Mouse (Mus musculus) limb, embryonic 13.5 days (tissue): ENCODE measurements at regions not wholly inside any gene's neighbourhood (a gene's known extent, or its start where the extent isn't known, plus 50 kb on each side); places are given as distances from the start of the nearest gene placed in this dataset.

Source experiments
- ATAC-seq: fragments of 200-750 bp; cut with Nextera tagmentation; 2 replicates; pipeline ENCODE4 v1.8.0; 2017; ENCODE audit warnings: low read depth, moderate number of reproducible peaks, moderate TSS enrichment; ENCODE audit not compliant: low FRiP score
- H3K27ac ChIP-seq: fragments of 300-500 bp; sonication (generic); 2 replicates; pipeline ENCODE4 v1.5.1; 2015; ENCODE audit warnings: inconsistent platforms, mild to moderate bottlenecking, moderate library complexity
- H3K27me3 ChIP-seq: fragments of 300-500 bp; sonication (generic); 2 replicates; pipeline ENCODE4 v1.6.1; 2015; ENCODE audit warnings: mild to moderate bottlenecking, inconsistent platforms
- H3K36me3 ChIP-seq: fragments of 300-500 bp; sonication (generic); 2 replicates; pipeline ENCODE4 v1.6.1; 2015; ENCODE audit warnings: inconsistent platforms, mild to moderate bottlenecking, moderate library complexity
- H3K4me1 ChIP-seq: fragments of 300-500 bp; sonication (generic); 2 replicates; pipeline ENCODE4 v1.6.1; 2015; ENCODE audit warnings: inconsistent platforms
- H3K4me2 ChIP-seq: fragments of 300-500 bp; sonication (generic); replicated peaks from 2 replicates; pipeline ENCODE4 v1.6.1; 2015; ENCODE audit warnings: inconsistent platforms, mild to moderate bottlenecking, moderate library complexity
- H3K4me3 ChIP-seq: fragments of 300-500 bp; sonication (generic); 2 replicates; pipeline ENCODE4 v1.5.1; 2015; ENCODE audit warnings: moderate library complexity, mild to moderate bottlenecking, inconsistent platforms
- H3K9ac ChIP-seq: fragments of 300-500 bp; sonication (generic); 2 replicates; pipeline ENCODE4 v1.6.1; 2015; ENCODE audit warnings: mild to moderate bottlenecking, inconsistent platforms
- H3K9me3 ChIP-seq: fragments of 300-500 bp; sonication (generic); 2 replicates; pipeline ENCODE4 v1.6.1; 2016; ENCODE audit warnings: inconsistent platforms
- WGBS: fragments of 180-500 bp; shearing (Covaris S2); methylation state at CpG from one replicate; pipeline ENCODE4 v1.1.7; 2015; 5-methylcytosine and 5-hydroxymethylcytosine counted together

GRCm38 (mm10) chr2:103143985-103144384 is 70.5 kb downstream of the Apip start:
- 34% methylated on average over 4 of the region's 4 CpGs for WGBS
- H3K27me3 ChIP-seq = no peaks in the 10 kb centered on the region
- H3K9me3 ChIP-seq = no peaks in the 10 kb centered on the region
- no peak for ATAC-seq
- no peak overlapping the region for H3K4me3 ChIP-seq
- no peak overlapping the region; the same call in 1 of the 2 replicates for H3K27ac ChIP-seq
- H3K9ac ChIP-seq = no peak overlapping the region
- no peaks in the 10 kb centered on the region for H3K36me3 ChIP-seq
- H3K4me2 ChIP-seq = no peak overlapping the region
- peaks cover 13% of the 10 kb centered on the region; the same call in 1 of the 2 replicates for H3K4me1 ChIP-seq

GRCm38 (mm10) chr2:103144420-103144819 is 70.9 kb downstream of the Apip start:
- no peaks in the 10 kb centered on the region for H3K27me3 ChIP-seq
- ATAC-seq = peak; percentile 57; the same call in 1 of the 2 replicates
- WGBS = 53% methylated on average over 7 of the region's 7 CpGs
- H3K9ac ChIP-seq = no peak overlapping the region
- H3K4me3 ChIP-seq = no peak overlapping the region
- peaks cover 13% of the 10 kb centered on the region; the same call in 1 of the 2 replicates for H3K4me1 ChIP-seq
- H3K27ac ChIP-seq = no peak overlapping the region; the same call in 1 of the 2 replicates
- H3K4me2 ChIP-seq = no peak overlapping the region
- H3K36me3 ChIP-seq = no peaks in the 10 kb centered on the region
- no peaks in the 10 kb centered on the region for H3K9me3 ChIP-seq

DNA sequence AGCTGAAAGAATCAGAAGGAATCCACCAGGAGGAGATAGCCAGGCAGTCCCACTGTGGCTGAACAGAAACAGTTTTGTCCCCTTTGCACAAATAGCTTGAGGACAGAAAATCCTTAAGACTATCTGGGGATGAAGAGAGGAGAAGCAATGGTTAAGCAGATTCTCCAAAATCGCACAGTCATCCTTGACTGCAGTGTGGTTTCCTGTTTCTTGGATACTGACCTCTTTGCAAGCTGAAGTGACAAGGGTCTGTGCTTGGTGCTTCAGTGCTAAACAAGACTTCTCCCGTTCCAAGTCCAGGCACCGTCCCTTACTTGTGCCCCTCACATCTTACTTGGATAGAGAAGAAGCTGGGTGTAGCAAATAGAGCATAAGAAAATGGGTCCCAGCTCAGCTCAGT is 71.6 kb downstream of the Apip start:
- H3K27me3 ChIP-seq = no peaks in the 10 kb centered on the region
- H3K27ac ChIP-seq = no peak overlapping the region
- no peak overlapping the region for H3K4me3 ChIP-seq

GRCm38 (mm10) chr2:103146132-103146531 is 72.7 kb downstream of the Apip start:
- H3K27me3 ChIP-seq = no peaks in the 10 kb centered on the region
- H3K9ac ChIP-seq = no peak overlapping the region
- H3K9me3 ChIP-seq = no peaks in the 10 kb centered on the region
- 87% methylated on average over 7 of the region's 7 CpGs for WGBS
- no peak overlapping the region for H3K4me3 ChIP-seq
- H3K4me1 ChIP-seq = peaks cover 13% of the 10 kb centered on the region; the same call in 1 of the 2 replicates
- H3K4me2 ChIP-seq = no peak overlapping the region
- H3K27ac ChIP-seq = no peak overlapping the region
- H3K36me3 ChIP-seq = no peaks in the 10 kb centered on the region
- no peak for ATAC-seq

More for the DNA sequence above, 71.6 kb downstream of the Apip start:
- ATAC-seq = no peak
- Histone ChIP-seq H3K9me3 (no peaks in the 10 kb centered on the region), H3K36me3 (no peaks in the 10 kb centered on the region), H3K9ac (no peak overlapping the region), H3K4me2 (no peak overlapping the region), H3K4me1 (peaks cover 13% of the 10 kb centered on the region; the same call in 1 of the 2 replicates)
- WGBS = 78% methylated on average over 3 of the region's 3 CpGs

- Histone ChIP-seq H3K36me3 (no peaks in the 10 kb centered on the region), H3K27me3 (no peaks in the 10 kb centered on the region), H3K9ac (no peak overlapping the region), H3K27ac (no peak overlapping the region), H3K9me3 (no peaks in the 10 kb centered on the region), H3K4me2 (no peak overlapping the region), H3K4me3 (no peak overlapping the region), H3K4me1 (no peaks in the 10 kb centered on the region)
- whole genome bisulfite sequencing = 100% methylated on average over 1 of the region's 1 CpGs
- no peak for ATAC-seq
Measured at GRCm38 (mm10) chr2:103153261-103153660, 79.8 kb downstream of the Apip start.

GRCm38 (mm10) chr2:103167741-103168140 is 94.3 kb downstream of the Apip start:
- 59% methylated on average over 2 of the region's 2 CpGs for WGBS
- Histone ChIP-seq H3K27me3 (no peaks in the 10 kb centered on the region), H3K36me3 (no peaks in the 10 kb centered on the region), H3K4me3 (no peak overlapping the region), H3K9ac (no peak overlapping the region), H3K4me2 (no peak overlapping the region), H3K27ac (no peak overlapping the region), H3K4me1 (no peaks in the 10 kb centered on the region), H3K9me3 (no peaks in the 10 kb centered on the region)
- ATAC-seq = no peak

- H3K9me3 ChIP-seq = no peaks in the 10 kb centered on the region
- no peak overlapping the region for H3K27ac ChIP-seq
- H3K27me3 ChIP-seq = no peaks in the 10 kb centered on the region
- H3K36me3 ChIP-seq = no peaks in the 10 kb centered on the region
- H3K4me2 ChIP-seq = no peak overlapping the region
- no peak overlapping the region for H3K9ac ChIP-seq
- no peak for ATAC-seq
- no peak overlapping the region for H3K4me3 ChIP-seq
- H3K4me1 ChIP-seq = no peaks in the 10 kb centered on the region
Measured at GRCm38 (mm10) chr2:103168266-103168665, 94.8 kb downstream of the Apip start.

- H3K4me2 ChIP-seq = no peak overlapping the region
- ATAC-seq = no peak
- no peaks in the 10 kb centered on the region for H3K27me3 ChIP-seq
- no peaks in the 10 kb centered on the region for H3K4me1 ChIP-seq
- no peaks in the 10 kb centered on the region for H3K9me3 ChIP-seq
- no peak overlapping the region for H3K27ac ChIP-seq
- H3K4me3 ChIP-seq = no peak overlapping the region
- WGBS = 71% methylated on average over 2 of the region's 2 CpGs
- no peaks in the 10 kb centered on the region for H3K36me3 ChIP-seq
- no peak overlapping the region for H3K9ac ChIP-seq
Measured at GRCm38 (mm10) chr2:103177361-103177760, 103.9 kb downstream of the Apip start.

DNA sequence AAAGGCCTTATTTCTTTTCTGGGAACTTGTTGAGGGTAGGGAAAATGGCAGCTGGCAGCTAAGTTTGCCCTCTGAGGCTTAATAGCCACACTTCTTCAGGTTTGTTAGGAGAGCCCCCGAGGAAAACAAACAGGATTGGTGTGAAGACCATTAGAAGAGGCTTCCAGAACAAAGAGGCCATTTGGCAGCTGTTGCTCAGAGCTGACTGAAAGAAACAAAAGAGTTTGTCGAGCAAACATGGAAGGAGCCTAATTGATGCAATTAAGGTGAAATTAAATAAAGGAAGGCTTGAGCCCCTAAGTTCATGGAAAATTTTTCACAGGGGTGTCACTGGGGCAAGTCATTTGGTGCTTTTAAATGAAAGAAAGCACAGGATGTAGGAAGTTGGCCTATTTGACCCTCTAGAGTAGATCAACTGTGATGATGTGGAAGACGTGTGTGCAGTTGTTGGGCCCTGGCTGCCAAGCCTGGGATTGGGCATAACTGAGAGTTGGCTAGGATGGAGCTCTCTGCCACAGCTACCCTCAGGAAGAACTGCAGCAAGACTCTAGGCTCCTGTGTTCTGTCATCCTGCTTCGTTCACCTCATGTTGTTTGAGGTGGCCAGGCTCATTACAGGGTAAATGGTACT is 106.9 kb downstream of the Apip start:
- no peaks in the 10 kb centered on the region for H3K27me3 ChIP-seq
- no peak overlapping the region for H3K4me3 ChIP-seq
- H3K4me1 ChIP-seq = no peaks in the 10 kb centered on the region
- no peak for ATAC-seq
- H3K9me3 ChIP-seq = no peaks in the 10 kb centered on the region
- WGBS = 24% methylated on average over 4 of the region's 4 CpGs
- no peaks in the 10 kb centered on the region for H3K36me3 ChIP-seq
- H3K4me2 ChIP-seq = no peak overlapping the region
- no peak overlapping the region for H3K27ac ChIP-seq
- H3K9ac ChIP-seq = no peak overlapping the region

DNA sequence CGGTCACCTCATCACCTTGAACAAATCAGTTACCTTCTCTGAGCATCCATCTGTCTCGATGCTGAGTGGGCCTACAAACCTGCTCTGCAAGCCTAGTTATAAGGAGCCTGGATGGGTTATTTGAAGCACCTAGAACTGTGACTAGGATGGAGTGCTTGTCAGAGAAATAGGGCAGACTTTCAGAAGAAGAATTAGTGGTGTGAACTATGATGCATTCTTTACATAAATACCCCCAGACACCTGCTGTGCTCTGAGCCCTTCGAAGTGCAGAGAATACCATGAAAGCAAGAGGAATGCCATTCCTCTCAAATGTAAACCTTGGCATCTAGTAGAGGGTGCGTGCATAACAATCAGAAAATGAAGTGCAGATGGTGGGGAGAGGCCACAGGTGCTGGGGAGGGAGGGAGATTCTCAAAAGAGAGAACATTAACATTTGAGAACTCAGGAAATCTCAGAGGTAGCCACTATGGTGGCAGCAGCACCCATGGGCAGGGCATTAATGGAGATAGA is 113.3 kb downstream of the Apip start:
- Histone ChIP-seq H3K9ac (no peak overlapping the region), H3K36me3 (no peaks in the 10 kb centered on the region), H3K4me3 (no peak overlapping the region), H3K4me1 (no peaks in the 10 kb centered on the region), H3K4me2 (no peak overlapping the region), H3K27me3 (no peaks in the 10 kb centered on the region), H3K27ac (no peak overlapping the region), H3K9me3 (no peaks in the 10 kb centered on the region)
- 71% methylated on average over 4 of the region's 4 CpGs for WGBS
- ATAC-seq = no peak

GRCm38 (mm10) chr2:103192591-103192990 is 110.5 kb downstream of the Ehf start:
- no peak overlapping the region for H3K4me2 ChIP-seq
- H3K4me1 ChIP-seq = no peaks in the 10 kb centered on the region
- WGBS = 86% methylated on average over 4 of the region's 4 CpGs
- no peaks in the 10 kb centered on the region for H3K27me3 ChIP-seq
- no peak overlapping the region for H3K9ac ChIP-seq
- no peaks in the 10 kb centered on the region for H3K36me3 ChIP-seq
- H3K4me3 ChIP-seq = no peak overlapping the region
- H3K27ac ChIP-seq = no peak overlapping the region
- no peaks in the 10 kb centered on the region for H3K9me3 ChIP-seq
- no peak for ATAC-seq

DNA sequence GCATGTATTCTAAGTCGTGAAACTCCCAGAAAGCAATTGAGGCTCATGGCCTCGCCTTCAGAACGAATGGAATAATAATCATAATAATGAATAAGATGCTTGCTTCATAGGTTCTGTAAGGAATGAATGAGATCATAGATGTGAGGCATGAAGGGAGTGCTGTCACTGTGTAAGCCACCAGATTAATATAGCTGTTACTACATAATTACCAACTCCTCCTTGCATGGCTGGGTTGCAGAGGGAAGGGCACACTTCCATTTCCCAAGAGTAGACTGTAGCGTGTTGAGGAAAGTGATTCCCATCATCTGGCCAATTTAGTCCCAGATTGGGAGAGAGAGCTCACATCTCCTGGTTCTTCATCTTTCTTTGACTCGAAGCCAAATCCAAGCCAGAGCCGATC is 102.8 kb downstream of the Ehf start:
- Histone ChIP-seq H3K4me3 (no peak overlapping the region), H3K9ac (no peak overlapping the region), H3K9me3 (no peaks in the 10 kb centered on the region), H3K27me3 (no peaks in the 10 kb centered on the region), H3K27ac (no peak overlapping the region), H3K36me3 (no peaks in the 10 kb centered on the region), H3K4me2 (no peak overlapping the region), H3K4me1 (no peaks in the 10 kb centered on the region)
- ATAC-seq = no peak
- WGBS = 91% methylated on average over 6 of the region's 6 CpGs

GRCm38 (mm10) chr2:103205046-103205445 is 98.0 kb downstream of the Ehf start:
- H3K4me2 ChIP-seq = no peak overlapping the region
- no peak for ATAC-seq
- H3K4me3 ChIP-seq = no peak overlapping the region
- no peaks in the 10 kb centered on the region for H3K36me3 ChIP-seq
- H3K27me3 ChIP-seq = no peaks in the 10 kb centered on the region
- H3K27ac ChIP-seq = no peak overlapping the region
- no peak overlapping the region for H3K9ac ChIP-seq
- H3K4me1 ChIP-seq = no peaks in the 10 kb centered on the region
- H3K9me3 ChIP-seq = no peaks in the 10 kb centered on the region
- WGBS = 89% methylated on average over 8 of the region's 8 CpGs
